Mouse (Mus musculus): ENCODE measurements around the gene Gm5128. TPM values are rescaled to one million over a fixed set of nuclear protein-coding genes. Genes with fewer than 3 reads are reported as not detected.

The Gm5128 gene
- polyA plus RNA-seq (2012; rRNA removed; ENCODE audit: low replicate concordance): not detected in 2 replicates

DNA sequence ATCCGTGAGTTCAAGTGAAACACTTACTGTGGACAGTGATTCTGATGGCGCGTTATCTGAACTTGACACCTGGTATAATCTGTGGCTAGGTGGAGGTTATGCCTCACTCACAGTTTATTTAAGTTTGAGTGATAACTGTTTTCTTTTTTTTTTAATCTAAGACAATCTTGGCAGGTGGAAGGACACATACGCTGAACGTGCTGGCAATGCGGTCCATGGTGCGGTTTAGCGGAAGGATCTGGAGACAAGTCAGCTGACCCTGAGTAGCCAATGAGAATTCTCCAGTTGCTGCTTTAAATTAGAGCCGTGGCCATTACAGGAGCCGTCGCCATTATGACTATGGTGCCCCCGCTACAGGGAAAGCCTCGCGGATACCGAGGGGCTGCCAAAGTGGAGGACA lies at the start of gene Gm5128:
Gene Gm5128, plus strand, starts transcription at position 301 of the 400 bp plus-strand sequence.

Other genes starting within 250 kb of the Gm5128 start
- gene Gm15023, start 195.7 kb upstream of the Gm5128 start, polyA plus RNA-seq (2012; rRNA removed; ENCODE audit: low replicate concordance): not detected in 2 replicates
- gene Tceal6, start 162.6 kb upstream of the Gm5128 start, polyA plus RNA-seq (2012; rRNA removed; ENCODE audit: low replicate concordance): 0.66 TPM in 1 of 2 replicates, not detected in the other
- not detected in 2 replicates for gene Pramel3, start 71.0 kb upstream of the Gm5128 start, polyA plus RNA-seq (2012; rRNA removed; ENCODE audit: low replicate concordance)
- not detected in 2 replicates for gene Gm7903, start 60.6 kb downstream of the Gm5128 start, polyA plus RNA-seq (2012; rRNA removed; ENCODE audit: low replicate concordance)
- gene AV320801, start 121.3 kb downstream of the Gm5128 start, polyA plus RNA-seq (2012; rRNA removed; ENCODE audit: low replicate concordance): not detected in 2 replicates
- not detected in 2 replicates for gene Nxf7, start 225.5 kb downstream of the Gm5128 start, polyA plus RNA-seq (2012; rRNA removed; ENCODE audit: low replicate concordance)

All from subcutaneous adipose tissue, adult 2 months (tissue).